Mouse (Mus musculus): ENCODE results near the gene Ppp1cb.

GRCm38 (mm10) chr5:32443906-32444305 is 14.7 kb upstream of the Ppp1cb start:
- TF ChIP-seq CTCF (conservative IDR thresholded peaks at IDR 0.05; ENCODE audit: low read length) (no peak), POU5F1 (IDR thresholded peaks at IDR 0.05; ENCODE audit: borderline replicate concordance, low read length) (no peak), NANOG (IDR thresholded peaks at IDR 0.05; ENCODE audit: borderline replicate concordance, low read length) (no peak)
